Mouse (Mus musculus) Patski (cell line): ENCODE measurements at regions not wholly inside any gene's neighbourhood (a gene's known extent, or its start where the extent isn't known, plus 50 kb on each side); places are given as distances from the start of the nearest gene placed in this dataset.

Source experiments
- ATAC-seq: fragments of 100-300 bp; one replicate; pipeline ENCODE4 v1.8.0; 2021
- CTCF ChIA-PET: fragments of 350-600 bp; sonication (Branson Sonifier 250); formaldehyde crosslinking; loops from one replicate; lab custom pipeline; 2022; ENCODE audit warnings: inconsistent platforms; lab: Charles Lee
- POLR2A ChIA-PET: fragments of 350-600 bp; sonication (Branson Sonifier 250); formaldehyde crosslinking; loops from one replicate; lab custom pipeline; 2022; ENCODE audit warnings: antibody characterized with exemption, inconsistent platforms; lab: Charles Lee
- DNase-seq: peaks from one replicate; pipeline ENCODE4 v3.0.0-alpha.2; 2011; ENCODE audit warnings: low read depth, low spot score
- H3K27me3 ChIP-seq: fragments of 371-371 bp; one replicate; pipeline ENCODE4 v1.5.1; 2021
- CTCF ChIP-seq: fragments of 100-300 bp; IDR thresholded peaks from one replicate; pipeline ENCODE4 v1.5.1; 2021
- in situ Hi-C: fragments of 300-500 bp; cut with MboI; formaldehyde crosslinking; loops from 3 replicates; pipeline ENCODE4 v1.11.1; 2018; ENCODE audit warnings: low pct_unique_long_range_greater_than_20kb, mixed read lengths

DNA sequence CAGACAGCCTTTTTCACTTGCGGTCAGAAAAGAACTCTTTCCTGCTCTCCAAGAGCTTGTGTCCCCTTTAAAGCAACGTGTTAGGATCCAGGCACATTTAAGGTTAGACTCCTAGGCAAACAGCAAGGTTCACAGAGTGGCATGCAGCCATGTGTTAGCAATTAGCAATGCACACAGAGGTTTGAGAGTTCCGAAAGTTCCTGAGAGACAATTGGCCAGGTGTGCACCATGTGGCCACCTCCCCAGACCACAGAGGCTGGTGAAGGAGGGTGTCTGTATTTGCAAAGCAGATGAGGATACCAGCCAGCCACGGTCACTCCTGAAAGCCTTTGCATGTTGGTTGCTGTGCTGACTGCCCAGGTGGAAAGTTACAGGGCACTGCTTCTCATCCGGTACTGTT, 240.6 kb downstream of the H2al1j start:
- ChIA-PET POLR2A (no interaction called here), CTCF (no interaction called here)
- ATAC-seq (no peak), DNase-seq (no peak)
- H3K27me3 ChIP-seq = peaks cover 7% of the 10 kb centered on the region
- in situ Hi-C loops = no loop called here
- no peak for TF ChIP-seq CTCF

DNA sequence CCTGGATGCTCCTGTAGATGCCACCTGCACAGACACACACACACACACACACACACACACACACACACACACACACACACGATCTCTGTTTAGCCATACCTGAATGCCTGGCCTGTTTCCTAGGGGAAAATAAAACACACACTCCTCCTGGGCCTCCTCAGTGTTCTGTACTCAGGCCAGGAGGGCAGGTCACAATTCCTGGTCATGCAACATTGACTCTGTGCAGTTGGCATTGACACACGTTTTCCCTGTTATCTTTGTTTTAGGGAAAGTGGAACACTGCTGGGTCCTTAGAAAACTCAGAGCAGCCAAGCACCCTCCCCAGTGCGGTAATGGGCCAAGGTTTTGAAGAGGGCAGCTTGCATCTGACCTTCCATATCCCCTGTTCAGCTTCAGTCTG, 246.7 kb downstream of the H2al1j start:
- H3K27me3 ChIP-seq = peaks cover 5% of the 10 kb centered on the region
- TF ChIP-seq CTCF = no peak
- ATAC-seq (no peak), DNase-seq (no peak)
- POLR2A ChIA-PET = no interaction called here
- in situ Hi-C loops = no loop called here
- CTCF ChIA-PET = no interaction called here

DNA sequence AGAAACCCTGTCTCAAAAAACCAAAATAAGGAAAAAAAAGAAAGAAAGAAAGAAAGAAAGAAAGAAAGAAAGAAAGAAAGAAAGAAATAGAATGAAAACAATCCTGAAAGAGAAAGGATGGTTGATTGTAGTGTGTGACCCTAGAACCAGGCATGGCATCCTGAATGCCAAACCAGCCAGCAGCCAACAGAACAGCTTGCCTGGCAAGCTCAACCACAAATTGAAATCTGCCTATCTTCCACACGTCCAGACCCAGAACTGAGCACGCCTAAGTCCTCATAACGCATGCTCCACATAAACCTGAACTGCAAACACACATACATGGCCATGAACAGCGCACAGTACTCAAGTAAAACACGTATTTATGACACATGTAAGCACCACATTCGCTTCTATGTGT, 247.9 kb downstream of the H2al1j start:
- DNase-seq (no peak), ATAC-seq (no peak)
- H3K27me3 ChIP-seq = peaks cover 6% of the 10 kb centered on the region
- ChIA-PET POLR2A (no interaction called here), CTCF (no interaction called here)
- TF ChIP-seq CTCF = no peak
- in situ Hi-C loops = no loop called here

DNA sequence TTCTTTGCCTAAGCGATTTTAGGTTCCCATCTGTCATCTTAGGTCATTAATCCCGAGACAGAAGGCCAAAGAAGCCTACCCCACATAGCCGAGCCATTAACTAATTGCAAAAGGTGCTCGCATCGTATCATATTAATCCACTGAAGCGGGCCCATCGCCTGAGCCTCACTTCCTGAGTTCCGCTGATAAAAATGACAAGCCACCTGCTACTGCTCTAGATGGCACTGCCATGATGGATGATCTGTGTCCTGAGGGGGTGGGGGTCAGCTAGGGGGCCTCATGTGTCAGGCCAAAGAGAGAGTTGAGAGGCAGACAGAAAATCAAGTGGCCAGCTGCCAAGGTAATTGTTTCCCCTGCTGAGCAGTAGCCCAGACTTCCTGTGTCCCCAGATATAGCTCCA, 248.7 kb downstream of the H2al1j start:
- ChIA-PET POLR2A (interaction anchor here (0.6 kb wide), 1 partner anchor 15 kb away, joined by 3 read pairs; no protein-coding TSS in a partner anchor), CTCF (no interaction called here)
- peaks cover 3% of the 10 kb centered on the region for H3K27me3 ChIP-seq
- ATAC-seq (no peak), DNase-seq (no peak)
- TF ChIP-seq CTCF = no peak
- in situ Hi-C loops = no loop called here

DNA sequence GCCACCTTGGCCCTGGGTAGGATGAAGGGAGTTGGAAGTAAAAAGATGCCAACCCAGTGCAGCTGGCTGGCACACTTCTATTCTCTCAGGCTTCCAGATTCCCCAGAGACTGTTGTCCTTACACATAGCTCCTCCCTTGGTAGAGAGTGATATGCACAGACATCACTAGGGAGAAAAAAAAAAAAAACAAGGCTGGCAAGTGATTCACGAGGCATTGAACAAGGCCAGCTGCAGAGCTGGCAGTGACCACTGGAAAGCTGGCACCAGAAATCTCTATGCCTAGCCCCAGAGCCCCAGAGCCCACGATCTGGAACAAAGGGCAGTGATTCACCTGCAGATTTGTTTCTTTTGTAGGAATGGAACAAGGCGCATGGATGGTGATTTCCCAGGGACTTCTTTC, 249.7 kb downstream of the H2al1j start:
- in situ Hi-C loops = no loop called here
- TF ChIP-seq CTCF = no peak
- ChIA-PET CTCF (no interaction called here), POLR2A (no interaction called here)
- DNase-seq (no peak), ATAC-seq (no peak)
- peaks cover 3% of the 10 kb centered on the region for H3K27me3 ChIP-seq

DNA sequence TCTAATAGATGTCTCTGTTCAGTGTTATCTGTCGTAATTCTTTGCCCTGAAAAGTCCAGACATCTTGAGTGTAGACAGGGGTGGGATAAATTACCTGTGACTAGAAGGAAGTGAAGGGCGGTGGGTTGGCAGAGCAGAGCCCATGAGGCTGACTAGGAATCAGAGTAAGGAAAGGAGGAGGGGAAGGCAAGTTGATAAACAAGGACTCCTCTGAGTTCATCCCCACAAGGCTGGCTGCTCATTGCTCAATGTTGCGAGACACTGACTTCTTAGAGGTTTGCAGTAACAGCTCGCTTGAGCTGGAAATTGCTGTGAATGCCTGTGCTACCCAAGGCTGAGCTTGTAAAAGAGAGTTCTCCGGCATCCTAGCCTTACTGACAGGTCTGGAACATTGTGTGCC, 257.7 kb downstream of the H2al1j start:
- ChIA-PET CTCF (no interaction called here), POLR2A (no interaction called here)
- DNase-seq (peak; percentile 19), ATAC-seq (peak; percentile 39)
- peaks cover 4% of the 10 kb centered on the region for H3K27me3 ChIP-seq
- in situ Hi-C loops = no loop called here
- TF ChIP-seq CTCF = no peak

DNA sequence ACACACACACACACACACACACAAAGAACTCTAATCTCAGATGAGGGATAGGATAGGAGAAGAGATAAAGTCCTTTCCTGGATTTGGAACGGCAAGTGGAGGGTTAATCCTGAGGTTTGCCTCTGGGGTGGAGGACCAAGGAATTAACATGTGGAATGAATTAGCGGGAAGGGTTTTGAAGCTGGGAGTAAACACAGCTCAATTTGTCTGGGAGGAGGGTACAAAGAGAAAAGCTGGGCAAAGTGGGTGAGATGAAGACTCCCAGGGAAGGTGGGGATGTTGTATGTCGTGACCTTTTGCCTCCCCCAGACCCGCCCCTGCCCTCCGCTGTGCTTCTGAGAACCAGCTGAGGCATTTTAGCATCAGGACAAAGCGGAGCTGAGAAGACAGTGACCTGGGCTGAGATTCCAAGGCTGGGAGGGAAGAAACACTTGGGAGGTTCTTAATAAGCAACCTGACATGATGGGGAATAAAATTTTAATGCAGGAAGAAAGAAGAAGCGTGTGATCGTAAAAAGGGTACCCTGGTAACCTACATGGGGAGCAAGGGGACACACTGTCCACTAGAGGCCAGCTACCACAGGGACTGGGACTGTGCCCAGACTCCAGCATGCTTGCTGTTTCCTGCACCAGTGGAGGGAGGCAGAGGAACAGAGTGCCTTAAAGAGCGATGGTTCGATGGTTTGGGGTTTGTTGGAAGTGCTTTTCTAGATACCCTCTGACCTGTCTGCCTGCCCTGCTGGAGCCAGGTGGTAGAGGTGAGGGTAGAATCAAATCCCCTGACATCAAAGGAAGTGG, 264.0 kb downstream of the H2al1j start:
- ATAC-seq (no peak), DNase-seq (no peak)
- TF ChIP-seq CTCF = no peak
- H3K27me3 ChIP-seq = peaks cover 11% of the 10 kb centered on the region
- in situ Hi-C loops = no loop called here
- ChIA-PET CTCF (interaction anchor here (1.1 kb wide), 1 partner anchor 10 kb away, joined by 3 read pairs; no protein-coding TSS in a partner anchor), POLR2A (interaction anchor here (0.6 kb wide), 1 partner anchor 15 kb away, joined by 3 read pairs; no protein-coding TSS in a partner anchor)

DNA sequence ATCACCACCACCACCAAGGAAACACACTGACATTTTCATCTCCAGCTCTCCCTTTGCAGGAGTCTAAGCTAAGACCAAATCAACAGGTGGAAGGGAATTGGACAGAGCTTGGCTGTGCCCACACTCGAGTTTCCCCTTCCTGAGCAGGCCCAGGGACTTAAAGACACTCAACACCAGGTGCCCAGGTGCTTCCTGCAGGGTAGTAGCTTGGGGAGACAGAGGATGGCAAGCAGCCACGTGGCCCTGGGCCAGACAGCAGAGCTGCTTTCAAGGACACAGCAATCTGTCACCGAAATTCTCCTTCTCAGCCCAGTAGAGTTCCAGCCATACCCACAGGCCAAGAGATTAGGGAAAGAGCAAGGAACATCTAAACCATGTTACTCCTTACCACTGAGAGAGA, 266.9 kb downstream of the H2al1j start:
- ChIA-PET POLR2A (no interaction called here), CTCF (no interaction called here)
- H3K27me3 ChIP-seq = peaks cover 11% of the 10 kb centered on the region
- no peak for ATAC-seq
- in situ Hi-C loops = no loop called here
- no peak for TF ChIP-seq CTCF
- no peak for DNase-seq

DNA sequence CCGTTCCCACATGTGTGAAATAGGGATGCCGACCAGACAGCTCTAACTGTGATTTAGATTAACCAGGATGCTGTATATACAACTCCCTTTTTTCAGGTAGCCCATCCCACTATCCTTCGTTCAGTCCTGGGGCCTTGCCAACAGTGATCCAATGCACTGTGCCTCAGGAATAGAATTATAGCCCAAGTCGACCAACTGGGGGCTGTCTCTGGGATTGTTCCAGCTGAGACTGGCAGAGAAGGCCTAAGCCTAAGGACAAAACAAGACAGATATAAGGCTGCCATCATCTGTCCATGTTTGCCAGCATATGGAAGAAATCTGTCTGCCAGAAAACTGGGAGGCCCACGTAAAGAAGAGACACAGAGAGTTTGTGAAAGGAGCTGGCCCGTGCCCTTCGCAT, 269.9 kb downstream of the H2al1j start:
- CTCF ChIA-PET = interaction anchor here (0.7 kb wide), 1 partner anchor 110 kb away, joined by 3 read pairs; no protein-coding TSS in a partner anchor
- in situ Hi-C loops = no loop called here
- TF ChIP-seq CTCF = no peak
- POLR2A ChIA-PET = no interaction called here
- no peak for DNase-seq
- peaks cover 7% of the 10 kb centered on the region for H3K27me3 ChIP-seq
- no peak for ATAC-seq

DNA sequence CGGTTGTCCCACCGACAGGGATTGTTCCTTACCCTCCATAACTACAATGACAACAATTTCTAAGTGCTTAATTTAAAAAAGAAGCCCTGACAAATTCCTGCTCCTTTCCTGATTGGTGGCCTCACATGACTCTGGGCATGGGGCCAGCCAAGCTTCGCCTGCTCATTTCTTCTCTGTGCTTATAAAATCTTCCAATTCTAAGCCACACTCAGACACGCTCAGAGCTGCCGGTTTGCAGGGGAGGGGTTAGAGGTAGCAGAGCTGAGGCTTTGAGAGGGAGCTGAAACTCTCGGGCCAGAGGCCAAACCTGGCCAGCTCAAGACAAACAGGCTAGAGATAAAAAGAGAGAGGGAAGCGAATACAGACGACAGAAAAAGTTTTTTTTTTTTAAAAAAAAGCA, 286.6 kb downstream of the H2al1j start:
- in situ Hi-C loops = no loop called here
- no peak for TF ChIP-seq CTCF
- H3K27me3 ChIP-seq = peaks cover 3% of the 10 kb centered on the region
- DNase-seq = no peak
- ChIA-PET POLR2A (interaction anchor here (0.7 kb wide), 1 partner anchor 31 kb away, joined by 3 read pairs; no protein-coding TSS in a partner anchor), CTCF (no interaction called here)
- no peak for ATAC-seq

DNA sequence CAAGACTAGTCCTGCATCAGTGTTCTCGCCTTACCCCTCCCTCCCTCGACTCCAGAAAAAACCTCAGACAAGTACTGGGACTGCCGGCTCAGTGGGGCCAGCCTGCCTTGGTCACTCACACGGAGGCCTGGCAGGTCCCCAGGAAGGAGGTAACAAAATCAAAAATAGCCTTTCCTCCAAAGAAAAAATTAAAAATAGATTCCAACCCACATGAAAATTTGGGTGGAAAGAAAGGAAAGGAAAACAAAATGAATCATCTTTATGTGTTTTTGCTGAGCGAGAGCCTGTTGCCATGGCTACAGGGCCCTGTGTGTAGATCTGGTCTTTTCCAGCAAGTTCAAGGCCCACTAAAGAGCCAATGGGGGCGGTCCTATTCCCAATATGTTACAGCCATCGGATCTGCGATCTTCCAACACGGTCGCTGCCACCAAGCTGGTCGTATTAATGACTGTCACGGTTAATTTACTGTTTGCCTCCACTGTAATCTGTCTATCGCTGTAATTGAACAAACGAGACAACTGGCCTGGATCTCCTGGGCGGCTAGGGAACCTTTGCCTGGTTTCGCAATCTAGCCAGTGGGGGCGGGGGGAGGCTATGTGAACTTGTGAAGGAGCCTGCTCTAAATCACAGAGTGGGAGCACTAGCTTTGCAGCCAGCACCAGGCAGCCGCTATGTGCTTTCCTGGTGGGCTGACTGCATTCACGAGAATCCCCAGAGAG, 293.6 kb downstream of the H2al1j start:
- ChIA-PET CTCF (no interaction called here), POLR2A (no interaction called here)
- DNase-seq = no peak
- no peak for TF ChIP-seq CTCF
- in situ Hi-C loops = no loop called here
- no peak for ATAC-seq
- no peaks in the 10 kb centered on the region for H3K27me3 ChIP-seq
